Mouse (Mus musculus) embryo, embryonic 10.5 days (tissue): Measurements from ENCODE around the gene Atp6v1d.

Source experiments
- DNase-seq: peaks from one replicate; pipeline ENCODE4 v3.0.0-alpha.2; 2015; ENCODE audit warnings: low spot score

The Atp6v1d gene

DNA sequence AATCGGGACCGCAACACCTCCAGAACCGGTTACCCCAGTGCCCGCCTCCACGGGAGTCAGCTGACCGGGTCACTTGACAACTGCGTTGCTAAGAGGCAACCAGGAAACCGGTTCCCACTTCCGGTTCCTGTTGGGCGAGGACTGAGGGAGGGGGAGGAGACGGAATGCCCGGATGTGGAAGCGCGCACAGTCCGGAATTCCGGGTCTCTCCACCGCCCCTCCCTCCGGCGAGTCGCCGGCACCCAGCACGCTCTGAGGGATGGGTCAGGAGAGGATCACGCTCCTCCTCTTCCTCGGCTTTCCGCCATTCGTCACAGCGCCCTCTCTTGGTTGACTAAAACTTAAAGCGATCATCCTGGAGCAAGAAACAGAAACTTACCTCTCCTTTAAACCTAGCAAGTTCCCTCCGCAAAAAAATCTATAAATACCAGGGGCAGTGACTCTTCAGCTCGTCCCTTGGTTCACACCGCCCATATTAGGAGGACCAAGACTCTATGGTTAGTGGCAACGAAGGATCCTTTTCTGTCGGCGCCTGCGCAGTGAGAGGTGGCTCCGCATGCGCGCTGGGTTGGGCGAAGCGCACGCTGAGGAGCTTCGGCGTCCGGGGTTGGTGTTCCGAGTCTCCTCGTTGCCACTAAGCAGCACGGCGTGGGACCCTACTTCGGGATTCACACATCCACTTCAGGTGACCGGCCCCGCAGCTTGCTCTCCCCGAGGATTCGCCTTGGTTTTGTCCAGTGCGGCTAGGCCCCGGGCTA is at the start of gene Atp6v1d, which contains the start of gene Eif2s1:
TSS of gene Atp6v1d (minus strand) at position 143 of the 758 bp plus-strand sequence.
TSS of gene Eif2s1 (plus strand) at position 324 of the 758 bp plus-strand sequence.
- peak; percentile 99 for DNase-seq

DNA sequence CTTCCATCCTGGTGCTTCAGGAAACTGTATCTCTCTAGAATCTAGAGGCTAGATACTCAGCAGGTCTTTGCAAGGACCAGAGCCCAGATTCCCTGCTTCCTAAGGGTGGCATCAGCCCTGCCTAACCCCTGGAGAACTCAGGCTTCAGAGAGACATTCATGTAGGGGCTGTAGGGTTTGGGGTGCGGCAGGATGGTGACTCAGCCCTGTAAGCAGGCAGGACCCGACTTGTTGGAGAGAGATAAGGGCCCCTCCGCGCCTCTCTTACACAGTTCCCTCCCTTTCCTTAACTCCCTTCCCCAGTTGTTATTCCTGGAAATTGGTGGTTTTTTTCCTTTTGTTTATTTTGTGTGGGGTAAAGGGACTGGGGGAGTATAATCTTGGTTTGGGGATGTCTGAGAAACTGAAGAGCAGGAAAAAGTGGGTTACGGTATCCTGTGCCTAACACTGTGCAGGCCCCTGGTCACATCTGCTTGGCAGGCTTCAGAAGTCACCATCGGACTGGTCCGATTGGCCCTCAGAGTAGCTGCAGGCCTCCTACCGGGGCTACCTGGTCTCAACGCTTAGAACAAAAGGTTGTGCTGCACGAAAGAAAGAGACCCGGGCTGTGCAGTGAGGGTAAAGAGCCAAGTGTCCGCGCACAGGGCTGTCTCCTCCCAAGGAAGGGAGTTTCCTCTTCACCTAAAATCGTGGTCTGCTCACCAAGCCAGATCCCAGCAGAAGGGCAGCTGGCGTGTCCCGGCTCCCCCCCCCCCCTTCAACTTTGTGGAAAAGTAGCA is 49.4 kb upstream of the Atp6v1d start:
- DNase-seq, result peak; percentile 24

DNA sequence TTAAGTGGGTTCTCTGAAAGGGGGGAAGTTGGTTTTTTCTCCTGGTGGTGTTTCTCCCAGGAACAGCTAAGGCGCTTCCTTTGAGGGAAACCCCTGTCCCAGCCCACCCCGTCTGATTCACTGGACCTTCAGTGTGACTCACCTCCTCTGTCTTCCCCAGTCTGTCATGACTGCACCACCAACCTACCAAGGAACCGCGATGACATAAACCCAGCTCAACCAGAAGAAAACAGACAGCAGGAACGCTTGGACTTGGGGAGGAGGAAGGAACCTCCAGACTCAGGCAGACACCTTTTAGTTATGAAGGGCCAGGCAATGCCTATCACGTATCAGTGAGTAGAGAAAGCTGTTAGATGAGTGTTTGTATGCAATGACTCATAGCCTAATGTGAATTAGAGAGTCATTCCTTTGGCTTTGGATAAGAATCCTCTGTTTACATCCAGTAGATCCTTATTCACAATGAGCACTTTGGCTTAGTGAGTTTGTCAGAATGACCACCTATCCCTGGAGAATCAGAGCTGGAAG is 46.7 kb upstream of the Atp6v1d start:
- no peak for DNase-seq

DNA sequence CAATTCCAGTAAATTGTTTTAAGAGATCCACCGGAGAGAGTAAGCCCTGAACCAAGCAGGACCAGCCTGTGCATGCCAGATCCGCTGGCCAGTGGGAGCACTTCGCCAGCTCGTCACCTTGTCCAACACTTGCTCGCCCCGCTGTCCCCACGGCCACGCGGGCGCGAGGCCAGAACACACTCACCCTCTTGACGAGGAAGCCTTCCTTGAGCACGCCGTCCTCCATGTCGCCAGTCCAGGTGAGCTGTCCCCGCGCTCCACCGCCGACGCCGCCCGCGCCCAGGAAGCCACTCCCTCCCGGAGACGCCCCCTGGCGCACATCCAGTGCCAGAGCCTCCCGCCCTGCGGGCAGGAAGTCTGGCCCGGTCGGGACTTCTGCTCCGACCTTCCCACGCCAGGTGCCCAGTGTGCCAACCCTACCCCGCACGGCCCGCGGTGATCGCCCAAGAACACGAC is 45.3 kb upstream of the Atp6v1d start, which contains the start of gene Plek2:
TSS of gene Plek2 (minus strand) at position 258 of the 456 bp plus-strand sequence.
- peak; percentile 64 for DNase-seq

DNA sequence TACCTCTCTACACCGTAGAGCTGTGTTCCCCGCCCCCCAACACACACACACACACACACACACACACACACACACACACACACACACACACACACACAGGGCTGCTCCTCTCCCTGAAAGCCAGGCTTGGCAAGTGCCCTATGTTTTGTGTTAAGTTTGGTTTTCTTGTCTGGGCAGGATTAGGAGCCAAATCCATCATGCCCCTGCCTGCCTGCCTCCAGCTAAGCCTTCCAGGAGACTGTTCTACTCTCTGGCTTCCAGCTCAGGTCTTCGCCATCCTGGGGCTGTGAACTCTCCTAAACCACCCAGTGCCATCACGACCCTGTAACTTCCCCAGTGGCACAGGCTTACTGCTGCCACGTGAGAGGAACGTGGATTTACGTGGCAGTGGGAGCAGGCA is 43.1 kb upstream of the Atp6v1d start:
- no peak for DNase-seq

DNA sequence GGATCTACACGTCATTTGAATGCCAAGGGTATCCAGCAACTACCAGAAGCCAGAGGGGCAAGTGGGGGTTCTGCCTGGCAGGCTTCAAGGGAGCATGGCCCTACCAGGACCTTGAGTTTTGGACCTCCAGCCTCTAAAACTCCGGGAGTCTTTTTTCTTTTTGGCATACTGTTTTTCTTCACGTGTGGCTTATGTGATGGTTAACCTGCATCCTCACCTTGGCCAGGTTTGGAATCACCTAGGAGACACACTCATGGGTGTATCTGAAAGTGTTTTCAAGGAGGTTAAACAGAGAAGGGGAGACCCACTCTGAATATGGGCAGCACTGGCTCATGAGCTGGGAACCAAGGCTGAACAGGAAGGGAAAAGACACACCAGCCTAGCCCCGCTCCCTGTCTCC is 41.9 kb upstream of the Atp6v1d start:
- DNase-seq, result no peak

DNA sequence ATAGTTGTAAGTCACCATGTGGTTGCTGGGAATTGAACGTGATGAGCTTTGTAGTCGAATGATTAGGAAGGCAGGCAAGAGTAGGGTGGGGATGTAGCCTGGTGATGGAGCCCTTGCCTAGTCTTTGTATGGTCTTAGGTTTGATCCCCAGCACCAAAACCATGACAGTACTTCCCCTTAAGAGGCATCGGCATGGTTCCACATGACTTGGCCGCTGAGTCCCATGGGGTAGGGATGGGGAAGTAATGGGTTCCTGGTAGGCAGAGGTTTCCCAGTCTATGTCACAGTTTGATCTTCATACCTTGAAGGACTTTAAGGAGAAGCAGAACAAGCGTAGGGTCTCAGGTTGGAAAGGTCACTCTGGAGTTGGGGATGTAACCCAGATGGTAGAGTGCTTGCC is 40.0 kb upstream of the Atp6v1d start:
- DNase-seq, result no peak

DNA sequence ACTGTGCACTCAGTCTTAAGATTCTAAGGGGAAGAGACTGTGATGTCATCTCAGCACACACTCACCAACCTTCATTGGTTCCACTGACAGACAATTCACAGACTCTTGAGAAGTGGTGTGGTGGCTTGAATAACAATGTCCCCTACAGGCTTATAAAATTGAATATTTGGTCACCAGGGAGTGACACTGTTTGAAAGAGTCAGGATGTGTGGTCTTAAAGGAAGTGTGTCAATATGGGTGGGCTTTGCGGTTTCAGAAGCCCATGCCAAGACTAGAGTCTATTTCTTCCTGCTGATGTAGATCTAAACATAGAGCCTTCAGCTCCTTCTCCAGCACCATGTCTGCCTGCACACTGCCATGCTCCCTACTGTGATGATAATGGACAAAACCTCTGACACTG is 36.4 kb upstream of the Atp6v1d start:
- no peak for DNase-seq

DNA sequence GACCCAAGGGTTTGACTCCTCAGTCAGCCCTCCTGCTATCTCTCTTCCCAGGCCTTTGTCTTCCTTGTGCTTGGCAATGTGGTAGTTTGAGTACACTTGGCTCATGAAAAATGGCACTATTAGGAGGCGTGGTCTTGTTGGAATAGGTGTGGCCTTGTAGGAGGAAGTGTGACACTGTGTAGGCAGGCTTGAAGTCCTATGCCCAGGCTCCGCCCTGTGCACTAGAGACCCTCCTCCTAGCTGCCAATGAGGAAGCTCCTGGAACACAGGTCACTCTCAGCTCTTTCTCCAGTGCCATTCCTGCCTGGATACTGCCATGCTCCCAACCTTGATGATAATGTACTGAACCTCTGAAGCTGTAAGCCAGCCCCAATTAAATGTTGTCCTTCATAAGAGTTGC is 29.7 kb upstream of the Atp6v1d start:
- DNase-seq, result no peak

DNA sequence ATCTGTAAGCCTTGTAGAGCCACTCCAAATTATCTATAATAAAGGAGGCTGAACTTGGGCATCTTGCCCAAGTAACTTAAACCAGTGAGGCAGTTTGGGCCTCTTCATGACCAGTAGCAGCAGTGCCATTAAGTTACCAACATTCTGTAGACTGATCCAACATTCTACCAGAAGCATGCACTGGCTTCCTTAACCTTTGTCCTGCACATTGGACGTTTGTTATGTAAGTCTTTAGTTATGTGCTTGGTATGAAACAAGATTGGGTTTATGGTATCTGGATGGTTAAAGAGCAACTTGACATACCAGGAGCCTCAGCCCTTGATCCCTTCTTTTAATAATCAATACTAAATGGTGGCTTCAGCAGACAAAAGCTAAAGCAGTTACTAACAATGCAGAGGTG is 28.6 kb upstream of the Atp6v1d start:
- DNase-seq, result no peak

DNA sequence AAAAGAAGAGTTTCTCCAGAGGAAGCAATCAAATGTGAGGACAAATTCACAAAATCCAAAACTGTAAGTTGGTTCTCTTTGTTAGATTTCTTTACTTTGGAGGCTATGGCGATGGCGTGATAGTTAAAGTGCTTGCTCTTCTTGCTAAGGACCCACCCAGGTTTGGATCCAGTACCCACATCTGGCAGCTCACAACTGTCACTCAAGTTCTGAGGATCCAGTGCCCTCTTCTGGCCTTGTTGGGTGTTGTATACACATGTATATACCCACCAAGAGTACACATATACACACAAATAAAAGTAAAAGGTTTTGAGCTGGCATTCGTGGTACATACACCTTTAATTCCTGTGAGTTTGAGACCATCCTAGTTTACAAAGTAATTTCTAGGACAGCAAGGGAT is 13.1 kb upstream of the Atp6v1d start:
- peak; percentile 4 for DNase-seq

DNA sequence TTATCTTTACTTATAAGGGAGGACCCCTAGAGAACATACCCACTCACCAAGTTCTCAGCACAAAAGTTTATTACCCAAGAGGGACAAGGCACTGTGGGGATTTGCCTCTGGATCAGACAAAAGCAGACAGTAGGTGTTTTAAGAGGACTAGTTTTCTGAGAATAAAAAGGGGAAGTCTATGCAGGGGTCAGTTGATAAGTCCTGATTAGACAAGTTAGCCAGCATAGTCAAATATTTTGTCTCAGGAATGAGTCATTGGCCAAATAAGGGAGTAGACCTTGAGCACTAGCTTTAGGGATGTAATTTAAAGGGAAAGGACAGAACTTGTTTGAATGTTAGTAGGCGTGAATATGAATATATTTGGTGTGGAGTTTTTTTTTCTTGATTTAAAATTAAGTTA is 6.7 kb upstream of the Atp6v1d start:
- DNase-seq, result no peak

DNA sequence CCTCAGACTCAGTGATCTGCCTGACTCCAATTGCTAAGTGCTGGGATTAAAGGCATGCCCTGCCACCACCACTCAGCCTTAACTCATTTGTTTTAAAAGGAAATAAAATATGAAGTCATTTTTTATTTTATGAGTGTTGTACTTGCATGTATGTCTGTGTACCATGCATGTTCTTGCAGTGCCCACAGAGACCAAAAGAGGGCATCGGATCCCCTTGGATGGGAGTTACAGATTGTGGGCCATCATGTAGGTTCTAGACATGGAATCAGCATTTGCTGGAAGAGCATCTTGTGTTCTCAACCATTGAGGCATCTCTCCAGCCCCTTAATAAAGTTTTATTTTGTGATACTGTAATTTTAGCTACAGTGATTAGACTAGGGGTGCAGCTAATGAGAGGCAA is 4.0 kb upstream of the Atp6v1d start:
- DNase-seq, result peak; percentile 45

DNA sequence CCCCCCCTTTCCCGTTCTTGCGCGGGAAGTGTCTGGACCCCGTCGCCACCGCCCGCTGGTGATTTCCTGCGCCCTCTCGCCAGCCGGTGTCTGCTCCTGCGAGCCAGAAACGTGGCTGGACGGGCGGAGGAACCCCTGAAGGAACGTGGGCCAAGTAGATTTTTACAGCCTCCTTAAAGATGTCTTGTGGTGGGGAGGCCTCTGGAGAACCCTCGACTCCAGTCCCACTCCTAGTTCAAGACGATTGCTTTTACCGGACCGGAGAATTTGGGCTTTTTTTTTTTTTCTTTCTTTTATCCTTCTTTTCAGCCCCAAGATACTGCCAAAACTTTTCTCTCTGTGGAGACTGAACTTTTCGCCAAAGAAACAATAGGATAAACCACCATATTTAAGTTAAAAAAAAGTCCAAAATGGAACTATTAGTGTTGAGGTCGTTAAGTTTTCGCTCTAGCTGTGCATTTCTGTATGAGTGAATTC is 854 bp upstream of the Atp6v1d start:
- no peak for DNase-seq

DNA sequence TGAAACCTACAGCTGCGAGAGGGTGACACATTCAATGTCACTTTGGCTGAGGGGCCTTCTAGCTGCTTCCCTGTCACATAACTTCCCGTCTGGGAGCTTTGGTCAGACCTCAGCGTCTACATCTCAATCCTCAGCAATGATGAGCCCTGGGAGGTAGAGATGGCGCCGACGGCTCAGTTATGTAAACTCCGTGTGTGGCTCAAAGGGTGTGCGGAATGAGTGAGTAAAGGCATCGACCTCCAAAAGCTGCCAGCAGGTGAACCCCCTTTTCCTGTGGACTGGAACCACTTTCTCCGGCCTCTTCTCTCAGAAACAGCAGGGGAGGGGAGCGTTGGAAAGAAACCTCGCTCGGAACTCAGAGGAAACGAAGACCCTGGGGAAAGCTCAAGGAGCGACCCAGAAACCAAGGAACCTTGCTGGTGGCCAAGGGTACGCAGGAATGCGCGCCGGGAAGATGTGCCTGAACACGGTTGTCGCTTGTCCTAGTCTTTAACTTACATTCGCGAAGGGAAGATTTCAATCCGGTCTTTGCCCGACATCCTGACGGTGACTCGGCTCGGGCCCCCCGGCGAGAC is 430 bp downstream of the Atp6v1d start:
- DNase-seq, result no peak

DNA sequence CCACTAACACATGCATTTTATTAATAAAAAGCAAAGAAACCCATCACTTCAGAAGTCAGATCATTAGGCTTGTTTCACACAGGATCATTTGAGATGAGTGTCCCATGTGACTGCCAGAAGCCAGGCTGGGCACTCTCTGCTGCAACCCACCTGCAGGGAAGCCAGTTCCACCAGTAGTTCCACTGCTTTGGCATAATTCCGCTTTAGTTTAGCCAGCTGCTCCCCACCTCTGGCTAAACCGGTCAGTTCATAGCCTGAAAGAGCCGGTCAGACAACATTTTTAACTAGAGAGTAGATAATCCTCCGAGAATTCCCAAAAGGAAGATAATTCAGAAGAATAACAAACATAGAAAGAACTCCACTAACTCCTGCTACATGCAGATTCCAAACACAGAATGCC is 13.2 kb downstream of the Atp6v1d start:
- no peak for DNase-seq

DNA sequence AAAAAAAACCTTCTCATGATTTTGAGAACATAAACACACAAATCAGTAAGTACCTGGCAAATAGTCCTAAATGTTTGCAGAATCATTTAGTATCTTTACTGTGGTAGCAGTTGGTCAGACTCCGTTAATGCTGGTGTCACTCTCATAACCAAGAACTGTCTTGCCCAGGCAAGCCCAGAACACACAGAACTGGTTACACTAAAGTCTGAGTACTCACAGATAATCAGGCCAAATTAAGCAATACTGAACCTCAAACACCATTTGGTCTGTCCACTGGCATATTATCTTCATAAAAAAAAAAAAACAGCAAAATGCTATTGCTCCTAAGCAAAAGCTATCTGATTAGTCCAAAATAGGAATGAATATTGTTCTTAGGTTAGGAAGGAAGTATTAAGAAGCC is 19.0 kb downstream of the Atp6v1d start:
- DNase-seq, result no peak

DNA sequence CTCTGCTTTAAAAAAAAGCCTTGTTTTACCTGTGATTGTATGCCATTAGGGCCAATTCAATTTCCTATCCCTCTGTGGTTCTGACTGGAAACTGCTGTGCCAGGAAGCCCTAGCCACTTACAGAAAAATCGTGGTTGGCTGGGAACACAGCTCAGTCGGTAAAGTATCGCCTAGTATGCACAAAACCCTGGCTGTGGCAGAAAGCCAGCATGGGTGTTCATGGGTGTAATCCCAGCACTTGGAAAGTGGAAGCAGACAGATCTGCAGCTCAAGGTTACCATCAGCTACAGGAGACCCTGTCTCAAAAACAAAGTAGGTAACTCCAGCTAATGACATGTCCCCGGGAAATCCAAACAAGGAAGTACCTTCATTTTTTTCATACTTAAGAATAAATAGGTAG is 21.5 kb downstream of the Atp6v1d start:
- DNase-seq, result no peak

DNA sequence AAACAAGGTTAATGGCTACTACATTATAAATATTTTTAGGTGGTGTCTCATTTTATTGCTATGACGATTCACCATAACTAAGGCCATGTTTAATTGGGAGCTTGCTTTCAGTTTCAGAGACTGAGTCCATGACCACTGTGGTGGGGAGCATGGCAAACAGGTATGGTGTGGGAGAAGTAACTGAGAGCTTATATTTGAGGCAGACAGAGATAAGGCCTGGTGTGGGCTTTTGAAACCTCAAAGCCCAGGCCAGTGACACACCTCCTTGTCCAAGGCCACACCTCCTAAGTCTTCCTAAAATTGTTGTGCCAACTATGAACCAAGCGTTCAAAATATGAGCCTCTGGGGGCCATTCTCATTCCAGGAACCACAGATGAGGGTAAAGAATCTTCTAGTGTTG is 26.9 kb downstream of the Atp6v1d start:
- DNase-seq, result no peak

DNA sequence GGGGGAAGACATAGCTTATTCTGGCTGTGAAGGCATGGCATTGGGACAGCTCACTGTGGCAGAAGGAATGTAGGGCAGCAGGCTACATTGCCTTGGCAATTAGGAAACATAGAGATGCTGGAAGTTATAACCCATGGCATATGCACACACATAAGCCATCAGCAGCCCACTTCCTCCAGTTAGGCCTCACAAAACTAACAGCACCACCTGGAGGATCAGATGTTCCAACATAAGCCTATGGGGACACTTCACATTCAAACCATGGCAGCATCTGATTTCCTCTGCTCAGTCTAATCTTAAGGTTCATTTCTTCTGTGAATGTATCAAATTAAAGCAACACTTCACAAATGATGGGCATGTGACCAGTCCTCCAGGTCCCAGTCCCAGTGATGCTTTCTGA is 47.0 kb downstream of the Atp6v1d start:
- DNase-seq, result no peak

DNA sequence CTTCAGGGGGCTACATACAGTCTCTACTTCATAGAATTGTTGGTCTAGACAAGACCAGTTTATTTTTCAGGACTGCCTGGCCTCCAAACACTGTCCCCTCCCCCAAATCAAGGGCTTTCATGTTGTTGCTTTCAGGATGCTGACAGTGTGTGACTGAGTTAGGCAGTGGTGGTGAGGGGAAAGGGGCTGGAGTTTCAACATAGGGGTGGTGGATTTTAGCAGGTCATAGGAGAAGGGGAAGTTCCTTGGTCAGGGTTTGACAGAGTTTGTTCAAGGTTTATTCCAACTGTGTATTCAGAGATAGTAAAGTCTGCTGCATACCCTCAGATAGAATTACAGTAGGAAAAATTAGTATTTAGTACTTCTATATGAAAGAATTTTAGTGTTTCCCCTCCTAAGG is 59.6 kb downstream of the Atp6v1d start:
- no peak for DNase-seq

DNA sequence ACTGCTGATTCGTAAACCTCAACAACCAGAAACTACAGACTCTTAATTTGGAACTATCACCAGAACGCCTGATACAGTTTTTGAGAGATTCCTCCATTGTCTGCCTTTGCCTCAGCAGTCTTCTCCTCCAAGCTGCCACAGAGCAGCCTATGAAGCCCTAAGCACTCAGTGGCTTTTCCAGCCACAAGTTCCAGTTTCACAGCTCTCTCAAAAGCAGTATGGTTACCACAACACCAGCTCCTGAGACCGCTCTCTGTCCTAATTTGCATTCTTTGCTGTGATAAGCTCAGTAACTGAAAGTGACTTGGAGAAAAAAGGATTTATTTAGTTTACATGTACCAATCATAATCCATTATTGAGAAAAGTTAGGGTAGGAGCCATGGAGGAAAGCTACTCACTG is 61.4 kb downstream of the Atp6v1d start:
- DNase-seq, result no peak

DNA sequence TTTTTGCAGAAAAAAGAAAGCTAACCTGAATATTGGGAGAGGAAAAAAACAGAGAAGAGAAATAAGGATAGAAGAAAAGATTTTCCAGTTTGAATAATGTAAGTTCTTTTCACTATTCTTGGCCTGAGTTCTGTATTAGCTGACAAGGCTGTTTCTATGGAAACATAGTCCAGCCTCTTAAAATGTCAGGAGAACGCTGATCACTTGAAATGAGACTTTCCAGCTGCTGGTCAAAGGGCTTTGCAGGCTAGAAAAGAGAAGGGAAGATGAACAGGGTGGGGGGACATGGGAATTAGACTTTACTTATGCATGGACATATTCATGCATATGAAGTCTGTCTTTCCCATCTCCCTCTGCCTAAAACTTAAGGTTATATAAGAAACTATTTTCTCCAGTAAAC is 67.2 kb downstream of the Atp6v1d start:
- peak; percentile 56 for DNase-seq
